Comparison of ENCODE assay signal across 8 mouse cellular contexts in genomic region chr1:59422981-59423941, GRCm38 (mm10). TPM values are rescaled to one million over a fixed set of nuclear protein-coding genes. Genes with fewer than 3 reads are reported as not detected.
A peak's percentile ranks its signal among the peaks of the same experiment; 100 is the strongest.
DNase-seq lines count a peak whose midpoint lies in the region; ATAC-seq lines count a peak whose summit lies in the region.

No protein-coding gene starts in this region.

- 28% methylated on average over 19 of the region's 19 CpGs for WGBS in stomach, embryonic 14.5 days

- H3K36me3 ChIP-seq in stomach, embryonic 14.5 days (ENCODE audit: control insufficient read depth, insufficient read depth, low read length), result no peaks in the 10 kb centered on the region

- H3K9me3 ChIP-seq in stomach, embryonic 14.5 days (ENCODE audit: control insufficient read depth, low read depth, low read length), result no peaks in the 10 kb centered on the region

- peak overlapping the region; percentile 36; the same call in 1 of the 2 replicates for H3K27ac ChIP-seq in stomach, embryonic 14.5 days (ENCODE audit: low read length)

- H3K4me2 ChIP-seq in stomach, embryonic 14.5 days (replicated peaks; ENCODE audit: low read depth, low read length), result no peak overlapping the region; the same call in 1 of the 2 replicates

- H3K27me3 ChIP-seq in stomach, embryonic 14.5 days (ENCODE audit: control insufficient read depth, insufficient read depth, low read length), result no peaks in the 10 kb centered on the region

- H3K4me3 ChIP-seq in stomach, embryonic 14.5 days (ENCODE audit: low read depth, low read length), result no peak overlapping the region

- peaks cover 16% of the 10 kb centered on the region for H3K4me1 ChIP-seq in stomach, embryonic 14.5 days (ENCODE audit: control insufficient read depth, insufficient read depth, low read length)

- peak; percentile 59 for ATAC-seq in stomach, embryonic 14.5 days (ENCODE audit: insufficient number of reproducible peaks, insufficient read depth, low FRiP score, low read depth)
- ATAC-seq in megakaryocyte-erythroid progenitor cell, adult 5-6 weeks (replicated peaks; ENCODE audit: low FRiP score, low TSS enrichment, poor library complexity, severe bottlenecking), result no peak
- ATAC-seq in granulocyte monocyte progenitor cell, adult 5-6 weeks (replicated peaks; ENCODE audit: poor library complexity, severe bottlenecking), result no peak

- peak; percentile 53 for DNase-seq in urinary bladder, postnatal 14 days (ENCODE audit: low spot score)
- DNase-seq in urinary bladder, postnatal 10 days (ENCODE audit: low spot score), result no peak
- DNase-seq in heart, postnatal 14 days, result peak; percentile 40 to 42
- peak; percentile 53 to 59 for DNase-seq in kidney, postnatal 36 days
- DNase-seq in frontal cortex, postnatal 10 days (ENCODE audit: low spot score in 2 of 2), result no peak

- no peak overlapping the region for H3K9ac ChIP-seq in stomach, embryonic 14.5 days (replicated peaks; ENCODE audit: low read depth, low read length)

- intact Hi-C loops in heart, postnatal 14 days (cut with DNase I), result no loop called here

RNA-seq across cellular contexts. Expression of gene Fzd7, which starts 59.0 kb away (rescaled TPM):
- total RNA-seq in heart, postnatal 14 days (2021), result 1 to 10 TPM; 4.7 to 6.4 TPM
- 13.3 and 15.5 TPM in 2 replicates for polyA plus RNA-seq in stomach, embryonic 14.5 days (2014; fragmentation: Nextera tagmentation; extraction: Ambion mirVana)
- 14.0 and 16.1 TPM in 2 replicates for total RNA-seq in megakaryocyte-erythroid progenitor cell, adult 5-6 weeks (2014; fragmentation: Nextera tagmentation)
- total RNA-seq in megakaryocyte-erythroid progenitor cell, adult 5-6 weeks (2017), result 15.4 and 18.0 TPM in 2 replicates
- 4.3 and 4.9 TPM in 2 replicates for total RNA-seq in granulocyte monocyte progenitor cell, adult 5-6 weeks (2014; fragmentation: Nextera tagmentation)
- 2.8 and 4.6 TPM in 2 replicates for total RNA-seq in granulocyte monocyte progenitor cell, adult 5-6 weeks (2017)

Comparison
In these comparisons a context has a peak if more than half of its experiments do, and no peak if none do; other contexts are left out.
1. DNase-seq: peak in urinary bladder, postnatal 14 days (single experiment), heart, postnatal 14 days (2 of 2) and kidney, postnatal 36 days (2 of 2); none in urinary bladder, postnatal 10 days (single experiment) and frontal cortex, postnatal 10 days (0 of 2).